Mouse (Mus musculus): ENCODE measurements around the gene Fndc10. TPM values are rescaled to one million over a fixed set of nuclear protein-coding genes. Genes with fewer than 3 reads are reported as not detected.

Gene Fndc10
- polyA plus RNA-seq, 1 experiment from 2014 or later = 11.1 TPM

DNA sequence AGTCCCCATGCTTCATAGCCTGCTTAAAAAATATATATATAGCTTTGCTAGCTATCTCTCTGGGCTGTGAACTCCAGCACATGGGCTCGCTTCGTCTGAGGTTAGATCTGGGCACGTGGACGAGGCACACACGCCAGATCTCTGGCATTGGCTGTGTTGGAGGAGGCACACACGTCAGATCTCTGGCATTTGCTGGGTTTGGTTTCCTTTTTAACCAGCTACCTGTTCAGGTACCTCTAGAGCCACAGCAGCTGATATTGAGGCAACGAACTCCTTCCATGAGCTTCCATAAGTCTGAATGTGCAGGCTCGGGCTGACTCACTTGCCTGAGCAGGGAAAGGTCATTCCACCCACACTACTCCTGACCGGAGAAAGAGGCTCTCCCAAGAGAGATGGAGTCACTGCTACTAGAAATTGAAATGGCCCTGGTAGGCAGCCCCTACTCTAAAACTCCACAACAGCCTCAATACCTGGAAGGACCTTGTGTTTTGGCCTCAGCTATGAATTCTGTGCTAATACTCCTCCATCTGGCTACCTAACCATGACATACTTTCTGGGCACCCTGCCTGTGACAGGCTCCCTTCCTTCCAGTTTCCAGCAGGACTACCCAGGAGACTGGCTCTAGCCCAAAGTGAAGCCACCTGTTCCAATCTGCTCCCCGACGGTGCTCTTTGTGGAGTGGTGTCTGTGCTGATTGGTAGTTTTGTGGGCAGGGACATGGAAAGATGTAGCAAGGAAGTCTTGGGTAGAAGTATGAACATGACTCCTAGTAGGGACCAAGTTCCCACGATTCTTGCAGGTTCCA, 3.4 kb upstream of the Fndc10 start:
- H3K9ac ChIP-seq = no peak overlapping the region
- H3K4me3 ChIP-seq = no peak overlapping the region
- no peak overlapping the region for H3K4me2 ChIP-seq
- H3K4me1 ChIP-seq = peaks cover 17% of the 10 kb centered on the region
- no peaks in the 10 kb centered on the region for H3K36me3 ChIP-seq
- H3K27ac ChIP-seq = no peak overlapping the region
- no peaks in the 10 kb centered on the region for H3K27me3 ChIP-seq
- WGBS = 82% methylated on average over 12 of the region's 12 CpGs
- no peaks in the 10 kb centered on the region for H3K9me3 ChIP-seq
- no peak for ATAC-seq (ENCODE audit: insufficient number of reproducible peaks, low FRiP score, low TSS enrichment, low read depth)

DNA sequence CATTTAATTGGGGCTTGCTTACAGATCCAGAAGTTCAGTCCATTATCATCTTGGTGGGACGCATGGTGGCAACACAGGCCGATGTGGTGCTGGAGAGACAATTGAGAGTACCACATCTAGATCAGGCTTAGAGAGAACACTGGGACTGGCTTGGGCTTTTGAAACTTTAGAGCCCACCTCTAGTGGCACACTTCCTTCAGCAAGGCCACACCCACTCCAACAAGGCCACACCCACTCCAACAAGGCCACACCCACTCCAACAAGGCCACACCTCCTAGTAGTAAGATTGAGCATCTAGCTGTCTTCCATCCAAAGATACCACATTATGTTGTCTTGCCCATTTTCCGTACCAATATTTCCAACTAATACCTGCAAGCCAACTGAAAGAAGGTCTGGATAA, 1.7 kb upstream of the Fndc10 start:
- ATAC-seq (ENCODE audit: insufficient number of reproducible peaks, low FRiP score, low TSS enrichment, low read depth) = no peak
- Histone ChIP-seq H3K4me1 (peaks cover 28% of the 10 kb centered on the region), H3K9me3 (no peaks in the 10 kb centered on the region), H3K27ac (no peak overlapping the region), H3K4me3 (no peak overlapping the region), H3K4me2 (no peak overlapping the region), H3K36me3 (no peaks in the 10 kb centered on the region), H3K9ac (no peak overlapping the region), H3K27me3 (no peaks in the 10 kb centered on the region)
- 96% methylated on average over 3 of the region's 3 CpGs for WGBS

DNA sequence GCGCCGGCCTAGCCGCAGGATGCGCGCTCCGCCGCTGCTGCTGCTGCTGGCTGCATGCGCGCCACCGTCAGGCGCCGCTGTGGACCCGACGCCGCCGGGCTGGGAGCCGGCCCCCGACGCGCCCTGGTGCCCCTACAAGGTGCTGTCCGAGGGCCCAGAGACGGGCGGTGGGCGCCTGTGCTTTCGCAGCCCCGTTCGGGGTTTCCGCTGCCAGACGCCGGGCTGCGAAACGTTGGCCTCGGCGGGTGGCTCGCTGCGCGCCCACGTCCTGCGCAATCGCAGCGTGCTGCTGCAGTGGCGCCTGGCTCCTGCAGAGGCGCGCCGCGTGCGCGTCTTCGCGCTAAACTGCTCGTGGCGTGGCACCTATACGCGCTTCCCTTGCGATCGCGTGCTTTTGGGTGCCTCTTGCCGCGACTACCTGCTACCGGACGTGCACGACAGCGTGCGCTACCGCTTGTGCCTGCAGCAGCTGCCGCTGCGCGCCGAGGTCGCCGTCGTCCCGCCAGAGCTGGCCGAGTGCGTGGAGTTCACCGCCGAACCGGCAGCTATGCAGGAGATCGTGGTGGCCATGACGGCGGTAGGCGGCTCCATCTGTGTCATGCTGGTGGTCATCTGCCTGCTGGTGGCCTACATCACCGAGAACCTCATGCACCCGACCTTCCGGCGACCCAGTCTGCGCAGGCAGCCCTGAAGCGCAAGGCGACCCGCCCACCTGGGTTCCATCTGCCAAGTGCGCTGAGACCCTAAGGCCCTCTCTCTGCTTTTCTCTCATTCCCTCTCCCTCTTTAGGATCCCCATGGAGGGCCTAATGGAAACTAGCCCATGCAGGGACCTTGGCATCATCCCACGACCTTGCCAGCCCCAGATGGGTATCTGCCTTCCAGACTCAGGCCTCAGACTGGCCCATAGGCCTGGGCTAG, 600 bp downstream of the Fndc10 start:
- peak overlapping the region; percentile 66 for H3K9ac ChIP-seq
- peak overlapping the region; percentile 74 for H3K4me3 ChIP-seq
- ATAC-seq (ENCODE audit: insufficient number of reproducible peaks, low FRiP score, low TSS enrichment, low read depth) = peak; percentile 60; the same call in 1 of the 2 replicates
- H3K4me2 ChIP-seq = peak overlapping the region; percentile 95
- no peaks in the 10 kb centered on the region for H3K36me3 ChIP-seq
- H3K27me3 ChIP-seq = no peaks in the 10 kb centered on the region
- H3K27ac ChIP-seq = peak overlapping the region; percentile 86
- no peaks in the 10 kb centered on the region for H3K9me3 ChIP-seq
- H3K4me1 ChIP-seq = peaks cover 28% of the 10 kb centered on the region
- under 1% methylated on average over 76 of the region's 92 CpGs for WGBS

DNA sequence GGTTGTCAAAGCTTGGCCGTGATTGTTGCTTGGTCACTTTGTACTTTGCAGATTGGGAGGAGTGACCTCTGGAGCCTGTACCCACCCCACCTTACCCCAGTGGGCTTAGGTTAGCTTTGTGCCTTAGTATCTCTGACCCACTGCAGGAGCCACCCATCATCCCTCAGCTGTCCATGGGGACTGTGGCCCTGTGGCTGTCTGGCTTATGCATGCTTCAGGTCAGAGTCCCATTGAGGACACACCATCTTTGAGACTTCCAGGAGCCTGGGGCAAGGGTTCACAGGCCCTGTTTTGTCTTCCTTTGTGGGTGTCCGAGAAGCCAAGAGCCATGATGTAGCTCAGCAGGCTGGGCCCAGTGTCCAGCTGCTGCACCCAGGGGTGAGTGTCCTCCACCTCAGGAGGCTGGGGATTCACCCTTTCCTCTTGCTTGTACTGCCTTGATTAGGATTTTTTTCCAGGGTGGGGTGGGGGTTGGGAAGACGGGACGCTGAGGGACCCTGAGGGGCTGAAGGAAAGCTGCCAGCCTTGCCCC, 1.5 kb downstream of the Fndc10 start:
- Histone ChIP-seq H3K4me1 (peaks cover 28% of the 10 kb centered on the region), H3K4me3 (peak overlapping the region; percentile 74), H3K27me3 (no peaks in the 10 kb centered on the region), H3K27ac (no peak overlapping the region), H3K4me2 (peak overlapping the region; percentile 95), H3K36me3 (no peaks in the 10 kb centered on the region), H3K9me3 (no peaks in the 10 kb centered on the region), H3K9ac (peak overlapping the region; percentile 66; the same call in 1 of the 2 replicates)
- 70% methylated on average over 4 of the region's 4 CpGs for WGBS
- no peak for ATAC-seq (ENCODE audit: insufficient number of reproducible peaks, low FRiP score, low TSS enrichment, low read depth)

DNA sequence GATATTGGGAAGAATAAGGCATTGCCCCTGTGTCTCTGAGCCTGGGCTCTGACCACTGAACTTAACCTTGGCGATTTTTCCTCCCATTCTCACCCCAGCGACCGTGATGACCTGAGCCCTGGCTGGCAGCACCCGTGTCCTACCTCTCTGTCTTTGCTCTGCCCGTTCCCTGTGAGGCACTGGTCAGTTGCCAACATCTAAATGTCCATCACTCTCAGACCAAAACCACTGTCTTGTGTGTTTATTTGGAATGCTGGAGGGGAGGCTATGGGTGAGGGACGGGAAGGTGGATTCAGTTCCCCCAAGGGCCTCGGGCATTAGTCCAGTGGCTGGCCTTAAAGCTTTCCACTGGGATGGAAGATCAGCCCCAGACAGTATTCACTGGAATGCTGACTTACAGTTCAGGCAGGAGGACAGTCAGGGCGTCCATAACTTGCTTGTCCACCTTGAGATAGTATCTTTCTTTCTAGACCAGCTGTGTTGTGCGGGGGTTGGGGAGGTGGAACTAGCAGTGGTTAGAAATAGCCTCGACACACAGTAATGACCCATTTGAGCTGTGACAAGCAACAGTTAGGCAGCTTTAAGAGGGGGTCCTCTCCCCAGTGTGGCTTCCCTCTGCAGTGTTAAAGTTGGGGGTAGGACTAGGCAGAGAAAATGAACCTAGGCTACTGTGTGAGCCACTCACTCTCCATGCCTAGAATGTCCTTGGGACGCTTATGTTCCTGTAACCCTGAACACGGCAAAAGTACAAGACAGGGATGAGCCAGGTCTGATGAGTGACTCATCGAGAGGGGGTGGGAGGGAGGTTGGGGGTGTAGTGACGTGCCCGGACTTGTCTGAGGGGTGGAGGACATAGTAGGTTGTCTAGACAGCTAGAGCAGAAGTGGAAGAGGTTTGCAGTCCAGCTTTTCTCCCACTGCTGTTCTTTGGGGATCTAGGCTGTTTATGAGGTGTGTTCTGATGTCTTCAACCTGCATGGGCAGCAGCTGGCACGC, 2.4 kb downstream of the Fndc10 start:
- no peak for ATAC-seq (ENCODE audit: insufficient number of reproducible peaks, low FRiP score, low TSS enrichment, low read depth)
- Histone ChIP-seq H3K4me1 (peaks cover 28% of the 10 kb centered on the region), H3K4me3 (no peak overlapping the region), H3K9ac (no peak overlapping the region), H3K36me3 (no peaks in the 10 kb centered on the region), H3K27me3 (no peaks in the 10 kb centered on the region), H3K4me2 (0 out of 2 replicates have a peak overlapping the region, but pooled peaks have one; percentile 10), H3K27ac (no peak overlapping the region; the same call in 1 of the 2 replicates), H3K9me3 (no peaks in the 10 kb centered on the region)
- 66% methylated on average over 16 of the region's 16 CpGs for WGBS

DNA sequence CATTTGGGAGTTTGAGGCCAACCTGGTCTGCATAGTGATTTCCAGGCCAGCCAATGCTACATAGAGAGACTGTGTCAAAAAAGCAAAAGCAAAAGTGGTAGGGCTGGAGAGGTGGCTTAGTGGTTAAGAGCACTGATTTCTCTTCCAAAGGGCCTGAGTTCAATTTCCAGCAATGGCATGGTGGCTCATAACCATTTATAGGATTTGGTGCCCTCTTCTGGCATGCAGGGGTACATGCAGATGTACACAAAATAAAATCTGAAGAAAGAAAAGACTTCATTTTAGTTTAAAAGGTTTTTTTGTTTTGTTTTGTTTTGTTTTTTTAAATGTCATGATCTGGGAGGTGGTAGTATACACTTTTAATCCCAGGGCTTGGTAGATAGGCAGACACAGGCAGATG, 6.3 kb downstream of the Fndc10 start:
- no peaks in the 10 kb centered on the region for H3K36me3 ChIP-seq
- H3K27ac ChIP-seq = no peak overlapping the region
- no peaks in the 10 kb centered on the region for H3K27me3 ChIP-seq
- H3K9me3 ChIP-seq = no peaks in the 10 kb centered on the region
- H3K4me3 ChIP-seq = no peak overlapping the region
- H3K4me1 ChIP-seq = peaks cover 14% of the 10 kb centered on the region
- ATAC-seq (ENCODE audit: insufficient number of reproducible peaks, low FRiP score, low TSS enrichment, low read depth) = no peak
- no peak overlapping the region for H3K9ac ChIP-seq
- H3K4me2 ChIP-seq = no peak overlapping the region

DNA sequence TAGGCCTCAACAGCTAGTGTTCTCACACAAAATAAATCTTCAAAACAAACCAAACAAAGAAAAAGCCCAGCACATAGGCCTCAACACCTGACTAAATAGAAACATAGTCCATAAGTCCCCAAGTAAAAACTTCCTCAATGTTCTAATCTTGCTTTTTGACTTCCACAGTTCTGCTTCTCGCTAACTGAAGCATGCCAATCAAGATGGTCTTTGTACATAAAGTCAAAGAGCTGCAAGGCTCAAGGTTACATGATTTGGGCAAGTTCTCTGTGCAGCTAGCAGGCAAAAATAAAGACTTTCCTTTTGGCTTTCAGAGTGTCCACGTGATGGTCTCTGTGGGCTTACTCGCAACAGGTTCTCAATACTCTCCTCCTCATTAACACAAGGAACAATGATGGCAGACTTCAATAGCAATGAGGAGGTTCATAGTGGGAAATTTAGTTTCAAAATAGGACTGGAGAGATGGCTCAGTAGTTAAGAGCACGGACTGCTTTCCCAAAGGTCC, 9.3 kb downstream of the Fndc10 start:
- Histone ChIP-seq H3K9ac (no peak overlapping the region), H3K27ac (no peak overlapping the region), H3K27me3 (no peaks in the 10 kb centered on the region), H3K36me3 (no peaks in the 10 kb centered on the region), H3K4me1 (peaks cover 7% of the 10 kb centered on the region; the same call in 1 of the 2 replicates), H3K4me3 (no peak overlapping the region), H3K9me3 (no peaks in the 10 kb centered on the region), H3K4me2 (no peak overlapping the region)
- WGBS = 94% methylated on average over 4 of the region's 4 CpGs
- no peak for ATAC-seq (ENCODE audit: insufficient number of reproducible peaks, low FRiP score, low TSS enrichment, low read depth)

DNA sequence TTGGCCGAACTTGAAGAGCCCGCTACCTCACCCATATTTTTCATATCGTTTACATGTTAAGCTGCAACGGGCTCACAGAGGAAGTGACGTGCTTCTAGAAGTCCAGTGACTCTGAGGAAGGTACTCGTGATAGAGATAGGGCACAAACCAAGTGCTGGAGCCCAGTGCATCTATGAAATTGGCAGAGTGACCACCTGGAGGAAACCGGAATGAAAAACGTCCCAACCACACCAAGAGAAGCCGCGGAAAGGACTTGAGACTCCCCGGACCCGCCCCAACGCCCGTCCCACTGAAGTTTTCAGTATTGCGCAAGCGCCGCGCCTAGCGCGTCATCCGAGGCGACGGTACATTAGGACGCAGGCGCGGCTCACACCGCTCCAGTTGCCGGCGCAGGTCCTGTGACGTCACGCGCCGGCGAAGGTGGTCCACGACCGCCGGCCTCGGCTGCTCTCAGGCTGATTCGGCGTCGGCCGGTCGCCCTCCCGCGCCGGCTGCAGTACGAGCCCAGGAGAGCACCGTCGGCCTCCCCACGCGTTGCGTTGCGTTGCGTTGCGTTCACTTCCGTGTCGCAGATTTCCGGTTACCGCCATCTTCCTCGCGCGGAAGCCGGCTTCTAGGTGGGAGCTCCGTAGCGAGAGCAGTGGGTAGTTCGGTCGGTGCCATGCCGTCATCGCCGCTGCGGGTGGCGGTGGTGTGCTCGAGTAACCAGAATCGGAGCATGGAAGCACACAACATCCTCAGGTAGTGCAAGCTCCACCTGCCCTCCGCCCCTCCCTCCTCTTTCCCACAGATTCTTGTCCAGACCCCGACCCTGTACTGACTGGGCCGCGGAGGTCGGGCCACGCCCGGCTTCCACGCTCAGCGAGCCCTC, 10.8 kb downstream of the Fndc10 start, which contains the start of gene Ssu72:
Gene Ssu72 (plus strand): TSS at position 80 of the 871 bp plus-strand sequence.
- Histone ChIP-seq H3K4me1 (peaks cover 7% of the 10 kb centered on the region; the same call in 1 of the 2 replicates), H3K36me3 (no peaks in the 10 kb centered on the region), H3K9ac (peak within 1 kb of the TSS; percentile 91), H3K9me3 (no peaks in the 10 kb centered on the region), H3K27ac (peak within 1 kb of the TSS; percentile 99), H3K4me2 (peak within 1 kb of the TSS; percentile 76), H3K4me3 (peak within 1 kb of the TSS; percentile 95), H3K27me3 (no peaks in the 10 kb centered on the region)
- under 1% methylated on average over 83 of the region's 83 CpGs for WGBS
- peak; percentile 94 for ATAC-seq (ENCODE audit: insufficient number of reproducible peaks, low FRiP score, low TSS enrichment, low read depth)

DNA sequence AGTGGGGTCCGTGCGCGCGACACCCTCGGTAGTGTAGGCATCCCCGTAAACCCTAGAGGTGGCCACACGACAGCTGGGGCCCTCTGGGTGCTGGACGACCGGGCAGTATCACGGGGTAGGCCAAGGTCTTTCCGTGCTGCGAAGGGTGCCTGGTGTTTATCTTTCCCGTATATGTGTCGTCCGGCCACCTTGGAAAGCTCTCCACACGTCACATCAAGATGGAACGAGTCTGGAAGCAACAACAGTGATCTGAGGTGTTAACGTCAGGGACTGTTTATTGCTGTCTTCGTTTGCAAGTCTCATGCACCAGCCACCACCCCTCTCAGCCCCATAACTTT, 11.4 kb downstream of the Fndc10 start:
- peak overlapping the region; percentile 99 for H3K27ac ChIP-seq

DNA sequence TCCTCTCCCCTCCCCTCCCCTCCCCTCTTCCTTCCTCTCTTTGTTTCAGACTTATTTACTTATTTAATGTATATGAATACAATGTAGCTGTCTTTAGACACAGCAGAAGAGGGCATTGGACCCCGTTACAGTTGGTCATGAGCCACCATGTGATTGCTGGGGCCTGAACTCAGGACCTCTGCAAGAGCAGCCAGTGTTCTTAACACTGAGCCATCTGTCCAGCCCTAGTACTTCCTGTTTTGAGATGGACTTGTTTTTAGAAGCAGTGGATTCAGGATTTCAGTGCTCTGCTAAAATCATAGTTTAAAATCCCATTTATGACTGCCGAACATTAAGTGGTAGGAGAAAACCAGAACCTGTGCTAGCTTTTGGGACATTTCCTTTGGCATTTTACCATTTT, 14.4 kb downstream of the Fndc10 start:
- no peak overlapping the region for H3K4me3 ChIP-seq
- H3K27ac ChIP-seq = no peak overlapping the region
- 76% methylated on average over 2 of the region's 2 CpGs for WGBS
- H3K4me2 ChIP-seq = no peak overlapping the region
- peaks cover 10% of the 10 kb centered on the region; the same call in 1 of the 2 replicates for H3K4me1 ChIP-seq
- H3K36me3 ChIP-seq = no peaks in the 10 kb centered on the region
- H3K27me3 ChIP-seq = no peaks in the 10 kb centered on the region
- H3K9ac ChIP-seq = no peak overlapping the region
- ATAC-seq (ENCODE audit: insufficient number of reproducible peaks, low FRiP score, low TSS enrichment, low read depth) = no peak
- H3K9me3 ChIP-seq = no peaks in the 10 kb centered on the region

More for the DNA sequence above, 11.4 kb downstream of the Fndc10 start:
- under 1% methylated on average over 19 of the region's 19 CpGs for WGBS
- H3K4me2 ChIP-seq = peak overlapping the region; percentile 76
- H3K9ac ChIP-seq = peak overlapping the region; percentile 91
- H3K9me3 ChIP-seq = no peaks in the 10 kb centered on the region
- H3K4me3 ChIP-seq = peak overlapping the region; percentile 95
- peaks cover 10% of the 10 kb centered on the region; the same call in 1 of the 2 replicates for H3K4me1 ChIP-seq
- no peaks in the 10 kb centered on the region for H3K27me3 ChIP-seq
- no peak for ATAC-seq (ENCODE audit: insufficient number of reproducible peaks, low FRiP score, low TSS enrichment, low read depth)
- H3K36me3 ChIP-seq = no peaks in the 10 kb centered on the region

All from limb, embryonic 15.5 days (tissue).